Mouse (Mus musculus): Measurements from ENCODE around the gene Reg1. TPM values are rescaled to one million over a fixed set of nuclear protein-coding genes. Genes with fewer than 3 reads are reported as not detected.

Reg1 gene
- not detected in 4 replicates for total RNA-seq (2023)

GRCm38 (mm10) chr6:78422411-78422810, at the start of gene Reg1:
Gene Reg1, plus strand, starts transcription at chr6:78422711.

DNA sequence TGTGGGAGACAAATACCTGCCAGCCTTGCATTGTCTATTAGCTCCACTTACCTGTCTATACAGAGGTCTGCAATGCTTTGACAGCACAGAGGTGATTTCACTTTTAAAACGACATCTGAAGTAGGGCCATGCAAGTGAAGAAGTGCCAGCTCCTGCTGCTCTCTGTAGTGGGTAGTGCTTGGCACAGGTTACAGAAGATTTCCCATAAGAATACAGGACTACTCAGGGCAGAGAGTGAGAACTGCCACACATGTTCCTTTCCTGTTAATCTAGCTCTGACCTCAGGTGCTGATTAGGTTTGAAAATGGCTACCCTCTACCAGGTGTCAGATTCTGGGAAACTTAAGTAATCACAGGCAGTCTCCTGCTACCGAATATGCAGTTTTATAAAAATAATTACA, 43.7 kb upstream of the Reg1 start, which contains the start of gene Reg3d:
Reg3d (minus strand) TSS at position 101 of the 400 bp plus-strand sequence.

DNA sequence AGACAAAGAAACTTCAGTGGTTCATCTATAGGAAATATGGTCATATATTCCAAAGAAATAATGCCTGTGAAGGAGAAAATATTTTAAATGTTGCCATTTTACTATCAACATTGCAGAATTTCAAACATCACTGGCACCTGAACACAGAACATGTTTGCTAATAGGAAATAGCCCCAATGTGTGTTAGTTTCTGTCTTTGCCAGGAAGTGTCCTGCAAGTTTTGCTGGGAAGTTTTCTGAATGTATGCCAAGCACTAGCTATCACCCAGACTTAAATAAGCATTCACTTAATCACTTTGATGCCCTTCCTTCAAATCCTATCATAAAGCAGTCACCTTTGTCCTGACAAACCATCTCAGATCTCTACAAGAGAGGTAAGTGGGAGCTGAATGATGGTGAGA, 42.1 kb upstream of the Reg1 start, which contains the start of gene Reg3a:
Reg3a (plus strand) TSS at position 301 of the 400 bp plus-strand sequence.

DNA sequence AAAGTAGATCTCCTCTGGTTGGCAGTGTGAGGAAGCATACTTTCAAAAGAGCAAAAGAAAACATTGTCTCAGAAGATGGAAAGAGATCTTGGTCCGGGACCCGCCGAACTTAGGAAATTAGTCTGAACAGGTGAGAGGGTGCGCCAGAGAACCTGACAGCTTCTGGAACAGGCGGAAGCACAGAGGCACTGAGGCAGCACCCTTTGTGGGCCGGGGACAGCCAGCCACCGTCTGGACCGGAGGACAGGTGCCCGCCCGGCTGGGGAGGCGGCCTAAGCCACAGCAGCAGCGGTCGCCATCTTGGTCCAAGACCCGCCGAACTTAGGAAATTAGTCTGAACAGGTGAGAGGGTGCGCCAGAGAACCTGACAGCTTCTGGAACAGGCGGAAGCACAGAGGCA, 27.2 kb upstream of the Reg1 start, which contains the start of gene Reg2:
Reg2 (plus strand) TSS at position 301 of the 400 bp plus-strand sequence.

DNA sequence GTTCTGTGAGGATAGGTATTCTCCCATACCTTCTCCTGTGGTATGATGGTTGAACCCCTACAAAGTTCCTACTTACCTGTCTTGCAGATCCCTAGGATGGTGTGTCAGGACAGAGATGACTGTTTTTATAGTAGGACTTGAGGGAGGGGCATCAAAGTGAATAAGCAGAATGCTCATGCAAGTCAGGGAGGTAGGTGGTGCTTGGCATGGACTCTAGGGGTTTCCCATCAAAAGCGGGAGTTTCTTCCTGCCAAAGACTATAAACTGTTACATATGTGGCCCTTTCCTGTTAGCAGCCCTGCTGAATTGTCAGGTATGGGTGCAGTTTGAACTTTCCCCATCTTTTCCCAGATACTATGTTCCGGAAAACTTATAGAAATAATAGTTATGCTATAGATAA, 46.3 kb downstream of the Reg1 start, which contains the start of gene Reg3g:
Reg3g (minus strand) TSS at position 101 of the 400 bp plus-strand sequence.

Other genes with a start within 250 kb of the Reg1 start
- gene Reg3b, start 52.1 kb upstream of the Reg1 start, total RNA-seq (2023): not detected in 4 replicates
- gene Reg3d, start 43.8 kb upstream of the Reg1 start, total RNA-seq (2023): not detected in 4 replicates
- not detected in 4 replicates for gene Reg3a, start 42.0 kb upstream of the Reg1 start, total RNA-seq (2023)
- gene Reg2, start 27.1 kb upstream of the Reg1 start, total RNA-seq (2023): not detected in 4 replicates
- gene Reg3g, start 46.2 kb downstream of the Reg1 start, total RNA-seq (2023): not detected in 4 replicates